Mouse (Mus musculus) midbrain, embryonic 15.5 days (tissue): ENCODE measurements at regions not wholly inside any gene's neighbourhood (a gene's known extent, or its start where the extent isn't known, plus 50 kb on each side); places are given as distances from the start of the nearest gene placed in this dataset.

Experiments used
- ATAC-seq: fragments of 200-750 bp; cut with Nextera tagmentation; replicated peaks from 2 replicates; pipeline ENCODE4 v1.8.0; 2017; ENCODE audit warnings: moderate TSS enrichment
- H3K27ac ChIP-seq: fragments of 300-500 bp; sonication (generic); 2 replicates; pipeline ENCODE4 v1.5.1; 2015; ENCODE audit warnings: mild to moderate bottlenecking, inconsistent platforms
- H3K27me3 ChIP-seq: fragments of 300-500 bp; sonication (generic); replicated peaks from 2 replicates; pipeline ENCODE4 v1.6.1; 2015; ENCODE audit warnings: inconsistent platforms
- H3K36me3 ChIP-seq: fragments of 300-500 bp; sonication (generic); replicated peaks from 2 replicates; pipeline ENCODE4 v1.6.1; 2015; ENCODE audit warnings: inconsistent platforms
- H3K4me1 ChIP-seq: fragments of 300-500 bp; sonication (generic); 2 replicates; pipeline ENCODE4 v1.6.1; 2015; ENCODE audit warnings: inconsistent platforms
- H3K4me2 ChIP-seq: fragments of 300-500 bp; sonication (generic); 2 replicates; pipeline ENCODE4 v1.6.1; 2015; ENCODE audit warnings: inconsistent platforms, mild to moderate bottlenecking, moderate library complexity
- H3K4me3 ChIP-seq: fragments of 300-500 bp; sonication (generic); 2 replicates; pipeline ENCODE4 v1.5.1; 2015; ENCODE audit warnings: mild to moderate bottlenecking, inconsistent platforms
- H3K9ac ChIP-seq: fragments of 300-500 bp; sonication (generic); 2 replicates; pipeline ENCODE4 v1.6.1; 2015; ENCODE audit warnings: mild to moderate bottlenecking, inconsistent platforms
- H3K9me3 ChIP-seq: fragments of 300-500 bp; sonication (generic); 2 replicates; pipeline ENCODE4 v1.6.1; 2016; ENCODE audit warnings: inconsistent platforms
- WGBS: fragments of 180-500 bp; shearing (Covaris S2); methylation state at CpG from one replicate; pipeline ENCODE4 v1.1.7; 2015; ENCODE audit warnings: mixed read lengths; 5-methylcytosine and 5-hydroxymethylcytosine counted together

GRCm38 (mm10) chr14:61809716-61810437, 202.6 kb downstream of the Kcnrg start:
- H3K9ac ChIP-seq: no peak overlapping the region
- no peaks in the 10 kb centered on the region for H3K36me3 ChIP-seq
- no peak overlapping the region for H3K4me2 ChIP-seq
- H3K4me1 ChIP-seq: peaks cover 9% of the 10 kb centered on the region
- H3K27me3 ChIP-seq: no peaks in the 10 kb centered on the region
- no peak for ATAC-seq
- H3K9me3 ChIP-seq: no peaks in the 10 kb centered on the region
- no peak overlapping the region for H3K4me3 ChIP-seq
- no peak overlapping the region for H3K27ac ChIP-seq
- 71% methylated on average over 10 of the region's 10 CpGs for WGBS

- peaks cover 9% of the 10 kb centered on the region for H3K4me1 ChIP-seq
These were observed 203.6 kb downstream of the Kcnrg start for GRCm38 (mm10) chr14:61810836-61811235.

GRCm38 (mm10) chr14:61817711-61818110, 210.5 kb downstream of the Kcnrg start:
- no peak for ATAC-seq
- Histone ChIP-seq H3K4me2 (no peak overlapping the region), H3K9ac (no peak overlapping the region), H3K27me3 (no peaks in the 10 kb centered on the region), H3K36me3 (no peaks in the 10 kb centered on the region), H3K9me3 (no peaks in the 10 kb centered on the region), H3K27ac (no peak overlapping the region), H3K4me1 (no peaks in the 10 kb centered on the region), H3K4me3 (no peak overlapping the region)
- 78% methylated on average over 11 of the region's 11 CpGs for WGBS

More at GRCm38 (mm10) chr14:61810836-61811235, 203.6 kb downstream of the Kcnrg start:
- H3K9ac ChIP-seq: no peak overlapping the region
- no peaks in the 10 kb centered on the region for H3K9me3 ChIP-seq
- H3K4me3 ChIP-seq: no peak overlapping the region
- H3K4me2 ChIP-seq: no peak overlapping the region
- no peaks in the 10 kb centered on the region for H3K36me3 ChIP-seq
- 78% methylated on average over 5 of the region's 5 CpGs for WGBS
- no peaks in the 10 kb centered on the region for H3K27me3 ChIP-seq
- no peak overlapping the region for H3K27ac ChIP-seq
- no peak for ATAC-seq

GRCm38 (mm10) chr14:61818365-61818764, 211.1 kb downstream of the Kcnrg start:
- no peaks in the 10 kb centered on the region for H3K4me1 ChIP-seq
- 89% methylated on average over 2 of the region's 2 CpGs for WGBS
- H3K27me3 ChIP-seq: no peaks in the 10 kb centered on the region
- H3K36me3 ChIP-seq: no peaks in the 10 kb centered on the region
- no peak for ATAC-seq
- H3K27ac ChIP-seq: no peak overlapping the region
- no peak overlapping the region for H3K9ac ChIP-seq
- no peak overlapping the region for H3K4me3 ChIP-seq
- H3K9me3 ChIP-seq: no peaks in the 10 kb centered on the region
- H3K4me2 ChIP-seq: no peak overlapping the region

- H3K4me2 ChIP-seq: no peak overlapping the region
- ATAC-seq: no peak
These were observed 212.0 kb downstream of the Kcnrg start for GRCm38 (mm10) chr14:61819251-61819650.

GRCm38 (mm10) chr14:61834291-61834936, 227.2 kb downstream of the Kcnrg start:
- Histone ChIP-seq H3K9ac (no peak overlapping the region), H3K4me1 (no peaks in the 10 kb centered on the region), H3K27ac (no peak overlapping the region), H3K27me3 (no peaks in the 10 kb centered on the region), H3K36me3 (no peaks in the 10 kb centered on the region), H3K9me3 (no peaks in the 10 kb centered on the region), H3K4me3 (no peak overlapping the region), H3K4me2 (no peak overlapping the region)
- WGBS: 79% methylated on average over 8 of the region's 8 CpGs
- ATAC-seq: no peak

More at GRCm38 (mm10) chr14:61819251-61819650, 212.0 kb downstream of the Kcnrg start:
- H3K9ac ChIP-seq: no peak overlapping the region
- no peaks in the 10 kb centered on the region for H3K9me3 ChIP-seq
- H3K4me3 ChIP-seq: no peak overlapping the region
- no peaks in the 10 kb centered on the region for H3K4me1 ChIP-seq
- H3K27me3 ChIP-seq: no peaks in the 10 kb centered on the region
- no peak overlapping the region for H3K27ac ChIP-seq
- 79% methylated on average over 2 of the region's 2 CpGs for WGBS
- H3K36me3 ChIP-seq: no peaks in the 10 kb centered on the region

GRCm38 (mm10) chr14:61835729-61836128, 228.5 kb downstream of the Kcnrg start:
- no peak overlapping the region for H3K27ac ChIP-seq
- no peak for ATAC-seq
- H3K4me3 ChIP-seq: no peak overlapping the region
- no peaks in the 10 kb centered on the region for H3K4me1 ChIP-seq
- 76% methylated on average over 6 of the region's 6 CpGs for WGBS
- no peak overlapping the region for H3K9ac ChIP-seq
- no peak overlapping the region for H3K4me2 ChIP-seq
- no peaks in the 10 kb centered on the region for H3K27me3 ChIP-seq
- H3K9me3 ChIP-seq: no peaks in the 10 kb centered on the region
- H3K36me3 ChIP-seq: no peaks in the 10 kb centered on the region

GRCm38 (mm10) chr14:61836231-61836630, 229.0 kb downstream of the Kcnrg start:
- Histone ChIP-seq H3K9ac (no peak overlapping the region), H3K9me3 (no peaks in the 10 kb centered on the region), H3K27me3 (no peaks in the 10 kb centered on the region), H3K4me3 (no peak overlapping the region), H3K36me3 (no peaks in the 10 kb centered on the region), H3K4me2 (no peak overlapping the region), H3K4me1 (no peaks in the 10 kb centered on the region), H3K27ac (no peak overlapping the region)
- WGBS: 83% methylated on average over 6 of the region's 6 CpGs
- ATAC-seq: no peak

- H3K9me3 ChIP-seq: no peaks in the 10 kb centered on the region
- no peaks in the 10 kb centered on the region for H3K27me3 ChIP-seq
- WGBS: 79% methylated on average over 4 of the region's 4 CpGs
- ATAC-seq: no peak
- no peaks in the 10 kb centered on the region for H3K36me3 ChIP-seq
- no peak overlapping the region for H3K27ac ChIP-seq
- no peaks in the 10 kb centered on the region for H3K4me1 ChIP-seq
- no peak overlapping the region for H3K4me2 ChIP-seq
- no peak overlapping the region for H3K4me3 ChIP-seq
- no peak overlapping the region for H3K9ac ChIP-seq
These were observed 229.7 kb downstream of the Kcnrg start for GRCm38 (mm10) chr14:61836965-61837364.

- Histone ChIP-seq H3K4me1 (no peaks in the 10 kb centered on the region), H3K36me3 (no peaks in the 10 kb centered on the region), H3K4me3 (no peak overlapping the region), H3K27me3 (no peaks in the 10 kb centered on the region), H3K9me3 (no peaks in the 10 kb centered on the region), H3K27ac (no peak overlapping the region), H3K4me2 (no peak overlapping the region), H3K9ac (no peak overlapping the region)
- no peak for ATAC-seq
- 86% methylated on average over 8 of the region's 8 CpGs for WGBS
These were observed 230.6 kb downstream of the Kcnrg start for GRCm38 (mm10) chr14:61837851-61838250.

- H3K4me2 ChIP-seq: no peak overlapping the region
- ATAC-seq: no peak
- 95% methylated on average over 4 of the region's 4 CpGs for WGBS
These were observed 235.2 kb downstream of the Kcnrg start for GRCm38 (mm10) chr14:61842476-61842875.

GRCm38 (mm10) chr14:61846441-61846840, 239.2 kb downstream of the Kcnrg start:
- Histone ChIP-seq H3K9ac (no peak overlapping the region), H3K27ac (no peak overlapping the region), H3K4me2 (no peak overlapping the region), H3K27me3 (no peaks in the 10 kb centered on the region), H3K36me3 (no peaks in the 10 kb centered on the region), H3K4me3 (no peak overlapping the region), H3K4me1 (no peaks in the 10 kb centered on the region), H3K9me3 (no peaks in the 10 kb centered on the region)
- WGBS: 92% methylated on average over 5 of the region's 5 CpGs
- no peak for ATAC-seq

More at GRCm38 (mm10) chr14:61842476-61842875, 235.2 kb downstream of the Kcnrg start:
- no peaks in the 10 kb centered on the region for H3K27me3 ChIP-seq
- no peaks in the 10 kb centered on the region for H3K9me3 ChIP-seq
- H3K36me3 ChIP-seq: no peaks in the 10 kb centered on the region
- no peak overlapping the region for H3K9ac ChIP-seq
- H3K4me3 ChIP-seq: no peak overlapping the region
- no peak overlapping the region for H3K27ac ChIP-seq
- no peaks in the 10 kb centered on the region for H3K4me1 ChIP-seq

- Histone ChIP-seq H3K4me1 (no peaks in the 10 kb centered on the region), H3K27me3 (no peaks in the 10 kb centered on the region), H3K27ac (no peak overlapping the region), H3K36me3 (no peaks in the 10 kb centered on the region), H3K4me2 (no peak overlapping the region), H3K9ac (no peak overlapping the region), H3K4me3 (no peak overlapping the region), H3K9me3 (no peaks in the 10 kb centered on the region)
- no peak for ATAC-seq
- WGBS: 82% methylated on average over 4 of the region's 4 CpGs
These were observed 243.0 kb downstream of the Kcnrg start for GRCm38 (mm10) chr14:61850244-61850643.
